Mouse (Mus musculus): ENCODE measurements around the gene Clcf1. TPM values are rescaled to one million over a fixed set of nuclear protein-coding genes. Genes with fewer than 3 reads are reported as not detected.
"Not testable (repeated sequence)": the region's sequence is repeated elsewhere in the genome, so short reads cannot be mapped to it uniquely, and the experiment has no call there.

Clcf1 gene
- polyA plus RNA-seq, 1 experiment from 2014 or later = 5.7 TPM

DNA sequence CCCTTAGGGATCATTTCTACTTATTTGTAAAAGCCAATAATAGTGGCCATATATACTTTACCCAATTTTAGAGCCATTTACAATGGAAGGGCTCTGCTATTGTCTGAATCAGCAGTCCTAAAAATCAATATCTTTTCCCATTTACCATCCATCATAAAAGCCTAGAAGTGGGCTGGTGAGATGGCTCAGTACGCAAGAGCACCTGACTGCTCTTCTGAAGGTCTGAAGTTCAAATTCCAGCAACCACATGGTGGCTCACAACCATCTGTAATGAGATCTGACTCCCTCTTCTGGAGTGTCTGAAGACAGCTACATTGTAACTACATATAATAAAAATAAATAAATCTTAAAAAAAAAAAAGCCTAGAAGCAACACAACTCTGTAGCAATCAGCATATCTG lies 34.6 kb downstream of the Clcf1 start:
- not testable (repeated sequence) for H3K27ac ChIP-seq (ENCODE audit: low read depth, low read length); H3K4me3 ChIP-seq (ENCODE audit: low read length); H3K9me3 ChIP-seq (ENCODE audit: control insufficient read depth, low read length); H3K36me3 ChIP-seq (ENCODE audit: control insufficient read depth, insufficient read depth, low read length); H3K4me1 ChIP-seq (ENCODE audit: control insufficient read depth, insufficient read depth, low read length); H3K27me3 ChIP-seq (ENCODE audit: control insufficient read depth, insufficient read depth, low read length); H3K4me2 ChIP-seq (replicated peaks; ENCODE audit: low read depth, low read length); H3K9ac ChIP-seq (ENCODE audit: low read depth, low read length); ATAC-seq (ENCODE audit: low FRiP score, low TSS enrichment)
- 69% methylated on average over 1 of the region's 1 CpGs for WGBS

DNA sequence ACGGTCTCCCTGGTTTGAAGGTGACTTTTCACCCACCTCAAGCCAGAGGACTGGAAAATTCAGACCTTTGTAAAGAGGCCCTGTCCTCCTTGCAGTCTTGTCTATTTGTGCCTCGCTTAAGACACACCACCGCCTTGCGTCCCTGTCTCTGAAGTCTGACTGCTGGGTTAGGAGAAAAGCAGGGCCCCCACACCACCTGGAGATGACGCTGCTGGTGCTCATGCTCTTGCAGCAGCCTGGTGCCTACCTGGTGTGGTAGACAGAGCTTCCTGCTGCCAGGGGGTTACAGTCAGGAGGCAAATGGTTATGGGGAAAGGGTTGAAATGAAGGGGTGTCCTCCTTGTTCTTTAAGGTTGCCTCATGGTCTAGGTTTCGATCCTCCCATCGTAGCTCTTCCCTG lies 40.2 kb downstream of the Clcf1 start:
- ATAC-seq (ENCODE audit: low FRiP score, low TSS enrichment) = no peak
- no peak overlapping the region for H3K4me2 ChIP-seq (replicated peaks; ENCODE audit: low read depth, low read length)
- H3K36me3 ChIP-seq (ENCODE audit: control insufficient read depth, insufficient read depth, low read length) = no peaks in the 10 kb centered on the region
- H3K27ac ChIP-seq (ENCODE audit: low read depth, low read length) = no peak overlapping the region
- H3K4me1 ChIP-seq (ENCODE audit: control insufficient read depth, insufficient read depth, low read length) = 0 out of 2 replicates have a peak, but pooled peaks cover 3% of the 10 kb centered on the region
- 87% methylated on average over 7 of the region's 7 CpGs for WGBS
- no peaks in the 10 kb centered on the region for H3K9me3 ChIP-seq (ENCODE audit: control insufficient read depth, low read length)
- no peaks in the 10 kb centered on the region; the same call in 1 of the 2 replicates for H3K27me3 ChIP-seq (ENCODE audit: control insufficient read depth, insufficient read depth, low read length)
- no peak overlapping the region for H3K4me3 ChIP-seq (ENCODE audit: low read length)
- no peak overlapping the region for H3K9ac ChIP-seq (ENCODE audit: low read depth, low read length)

DNA sequence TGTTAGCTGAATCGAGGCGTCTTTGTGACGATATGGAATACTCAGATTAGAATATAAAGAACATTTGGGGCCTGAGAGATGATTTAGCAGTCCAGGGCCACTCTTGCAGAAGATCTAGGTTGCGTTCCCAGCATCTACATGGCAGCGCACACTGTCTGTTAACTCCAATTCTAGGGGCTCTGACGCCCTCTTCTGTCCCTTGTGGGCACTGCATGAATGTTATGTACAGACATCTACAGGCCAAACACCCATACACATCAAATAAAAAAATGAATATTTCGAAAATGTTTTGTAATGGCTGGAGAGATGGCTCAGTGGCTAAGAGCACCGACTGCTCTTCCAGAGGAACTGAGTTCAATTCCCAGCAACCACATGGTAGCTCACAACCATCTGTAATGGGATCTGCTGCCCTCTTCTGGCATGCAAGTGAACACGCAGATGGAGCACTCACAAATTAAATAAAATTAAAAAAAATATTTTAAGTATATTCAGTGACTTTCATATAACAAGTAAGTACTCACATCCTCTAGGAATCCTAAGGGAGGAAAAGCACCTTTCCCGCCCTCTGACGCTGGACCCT lies 41.6 kb downstream of the Clcf1 start:
- ATAC-seq (ENCODE audit: low FRiP score, low TSS enrichment) = no peak
- 78% methylated on average over 11 of the region's 11 CpGs for WGBS
- no peaks in the 10 kb centered on the region for H3K27me3 ChIP-seq (ENCODE audit: control insufficient read depth, insufficient read depth, low read length)
- no peaks in the 10 kb centered on the region for H3K9me3 ChIP-seq (ENCODE audit: control insufficient read depth, low read length)
- no peak overlapping the region for H3K4me2 ChIP-seq (replicated peaks; ENCODE audit: low read depth, low read length)
- no peak overlapping the region for H3K4me3 ChIP-seq (ENCODE audit: low read length)
- H3K9ac ChIP-seq (ENCODE audit: low read depth, low read length) = no peak overlapping the region
- 0 out of 2 replicates have a peak, but pooled peaks cover 3% of the 10 kb centered on the region for H3K4me1 ChIP-seq (ENCODE audit: control insufficient read depth, insufficient read depth, low read length)
- H3K27ac ChIP-seq (ENCODE audit: low read depth, low read length) = no peak overlapping the region
- no peaks in the 10 kb centered on the region for H3K36me3 ChIP-seq (ENCODE audit: control insufficient read depth, insufficient read depth, low read length)

DNA sequence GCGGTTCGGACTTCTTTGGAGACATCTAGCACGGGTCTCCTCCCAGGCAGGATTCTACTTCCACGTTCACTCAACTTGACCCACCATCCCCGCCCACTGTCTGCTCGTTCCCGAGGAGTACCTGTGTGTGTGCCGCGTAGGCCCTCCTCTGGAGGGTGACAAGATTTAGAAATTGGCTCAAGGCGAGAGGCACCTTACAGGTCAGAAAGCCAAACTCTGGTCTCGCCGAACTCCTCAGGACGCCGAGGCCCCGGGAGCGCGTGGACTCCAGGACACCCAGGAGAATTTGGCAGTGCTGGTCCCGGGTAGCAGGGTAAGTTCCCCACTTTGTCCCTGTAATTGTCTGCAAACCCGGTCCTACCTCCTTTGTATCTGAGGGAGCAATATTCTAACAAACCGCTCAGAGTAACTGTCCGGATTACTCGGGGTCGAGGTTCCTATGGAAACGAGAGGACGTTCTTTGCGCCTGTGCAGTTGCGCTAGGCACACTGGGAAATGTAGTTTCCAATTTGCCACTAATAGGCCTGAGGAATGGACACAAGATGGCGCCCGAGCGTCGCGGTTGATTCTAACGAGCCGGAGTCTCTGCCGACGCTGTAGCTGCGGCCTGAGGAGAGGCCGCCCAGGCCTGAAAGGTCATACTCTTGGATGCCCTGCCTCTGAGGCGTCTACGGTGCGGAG lies 43.3 kb downstream of the Clcf1 start:
- Histone ChIP-seq H3K4me1 (ENCODE audit: control insufficient read depth, insufficient read depth, low read length) (0 out of 2 replicates have a peak, but pooled peaks cover 3% of the 10 kb centered on the region), H3K9me3 (ENCODE audit: control insufficient read depth, low read length) (no peaks in the 10 kb centered on the region), H3K27ac (ENCODE audit: low read depth, low read length) (no peak overlapping the region), H3K9ac (ENCODE audit: low read depth, low read length) (peak overlapping the region; percentile 47), H3K36me3 (ENCODE audit: control insufficient read depth, insufficient read depth, low read length) (no peaks in the 10 kb centered on the region), H3K27me3 (ENCODE audit: control insufficient read depth, insufficient read depth, low read length) (no peaks in the 10 kb centered on the region), H3K4me3 (ENCODE audit: low read length) (peak overlapping the region; percentile 68), H3K4me2 (replicated peaks; ENCODE audit: low read depth, low read length) (peak overlapping the region; percentile 85)
- WGBS = under 1% methylated on average over 41 of the region's 41 CpGs
- peak; percentile 93 for ATAC-seq (ENCODE audit: low FRiP score, low TSS enrichment)

DNA sequence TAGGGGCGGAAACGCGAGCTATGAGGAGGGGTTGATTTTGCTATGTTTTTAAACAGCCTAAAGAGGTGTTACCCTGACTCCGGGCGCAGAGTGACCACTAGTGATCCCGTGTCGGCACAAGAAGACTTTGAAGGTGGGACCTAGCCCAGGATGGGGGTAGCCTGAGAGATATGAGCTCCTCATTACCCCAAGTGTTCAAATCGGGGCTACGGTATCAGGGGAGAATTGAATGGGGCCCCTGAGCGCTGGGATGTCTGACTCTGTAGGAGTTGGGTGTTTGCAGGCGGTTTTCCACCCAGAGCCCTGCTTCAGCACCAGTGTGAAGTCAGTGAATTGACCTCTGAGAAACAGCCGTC lies 43.8 kb downstream of the Clcf1 start:
- Histone ChIP-seq H3K27me3 (ENCODE audit: control insufficient read depth, insufficient read depth, low read length) (no peaks in the 10 kb centered on the region), H3K4me2 (replicated peaks; ENCODE audit: low read depth, low read length) (peak overlapping the region; percentile 85), H3K9ac (ENCODE audit: low read depth, low read length) (peak overlapping the region; percentile 42; the same call in 1 of the 2 replicates), H3K9me3 (ENCODE audit: control insufficient read depth, low read length) (no peaks in the 10 kb centered on the region), H3K36me3 (ENCODE audit: control insufficient read depth, insufficient read depth, low read length) (no peaks in the 10 kb centered on the region), H3K27ac (ENCODE audit: low read depth, low read length) (no peak overlapping the region), H3K4me3 (ENCODE audit: low read length) (peak overlapping the region; percentile 68), H3K4me1 (ENCODE audit: control insufficient read depth, insufficient read depth, low read length) (0 out of 2 replicates have a peak, but pooled peaks cover 3% of the 10 kb centered on the region)
- ATAC-seq (ENCODE audit: low FRiP score, low TSS enrichment) = no peak
- 17% methylated on average over 12 of the region's 12 CpGs for WGBS

DNA sequence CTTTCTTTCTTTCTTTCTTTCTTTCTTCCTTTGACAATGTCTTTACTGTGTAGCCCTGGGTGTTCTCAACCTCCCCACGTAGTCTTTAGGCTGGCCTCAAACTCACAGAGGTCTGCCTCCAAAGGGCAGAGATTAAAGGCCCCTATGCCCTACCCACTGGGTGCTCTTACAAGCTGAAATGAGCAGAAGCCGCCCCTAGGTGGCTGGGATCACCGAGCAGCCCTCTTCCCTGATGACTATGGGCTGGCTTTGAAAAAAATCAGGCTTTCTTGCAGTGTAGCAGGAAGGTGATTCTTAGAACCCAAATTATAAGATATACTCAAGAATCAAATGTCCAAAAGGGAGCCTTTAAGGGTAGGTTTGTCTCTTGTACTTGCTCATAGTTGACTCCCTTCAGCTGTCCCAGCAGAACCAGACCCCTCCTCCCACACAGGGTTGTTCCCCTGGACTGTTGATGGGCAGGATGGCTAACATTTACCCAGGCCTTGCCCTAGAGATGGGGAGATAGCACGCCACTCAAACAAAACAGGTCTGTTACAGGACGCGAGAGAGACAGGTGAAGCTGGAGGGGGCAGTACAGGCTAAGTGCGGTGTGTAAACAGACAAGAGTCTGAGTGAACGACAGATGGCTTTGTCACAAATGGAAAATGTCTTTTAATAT lies 47.1 kb downstream of the Clcf1 start:
- 57% methylated on average over 8 of the region's 8 CpGs for WGBS
- H3K27ac ChIP-seq (ENCODE audit: low read depth, low read length) = no peak overlapping the region
- no peak overlapping the region for H3K4me3 ChIP-seq (ENCODE audit: low read length)
- H3K9me3 ChIP-seq (ENCODE audit: control insufficient read depth, low read length) = no peaks in the 10 kb centered on the region
- no peak for ATAC-seq (ENCODE audit: low FRiP score, low TSS enrichment)
- no peaks in the 10 kb centered on the region for H3K27me3 ChIP-seq (ENCODE audit: control insufficient read depth, insufficient read depth, low read length)
- H3K4me1 ChIP-seq (ENCODE audit: control insufficient read depth, insufficient read depth, low read length) = 0 out of 2 replicates have a peak, but pooled peaks cover 3% of the 10 kb centered on the region
- no peak overlapping the region for H3K9ac ChIP-seq (ENCODE audit: low read depth, low read length)
- H3K36me3 ChIP-seq (ENCODE audit: control insufficient read depth, insufficient read depth, low read length) = no peaks in the 10 kb centered on the region
- H3K4me2 ChIP-seq (replicated peaks; ENCODE audit: low read depth, low read length) = no peak overlapping the region

DNA sequence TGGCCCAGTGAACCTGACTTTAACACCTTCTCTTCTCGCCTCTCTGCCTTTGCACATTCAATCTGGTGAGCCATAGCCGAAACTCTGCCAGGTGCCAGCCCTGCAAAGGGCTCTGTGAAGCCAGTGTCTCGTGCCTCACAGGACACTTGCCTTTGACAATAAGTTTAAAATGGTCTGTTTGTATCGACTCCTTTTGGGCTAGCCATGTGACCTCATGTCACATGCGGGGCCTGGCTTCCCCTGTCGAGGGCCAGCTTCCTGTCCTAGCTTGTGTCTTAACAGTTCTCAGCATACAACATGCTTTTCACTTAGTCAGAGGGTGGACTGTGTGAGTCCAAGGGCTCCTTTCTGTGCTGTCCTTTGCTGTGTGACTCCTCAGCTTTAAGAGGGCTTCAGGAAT lies 48.7 kb downstream of the Clcf1 start:
- Histone ChIP-seq H3K9me3 (ENCODE audit: control insufficient read depth, low read length) (no peaks in the 10 kb centered on the region), H3K36me3 (ENCODE audit: control insufficient read depth, insufficient read depth, low read length) (no peaks in the 10 kb centered on the region), H3K4me2 (replicated peaks; ENCODE audit: low read depth, low read length) (no peak overlapping the region), H3K4me1 (ENCODE audit: control insufficient read depth, insufficient read depth, low read length) (0 out of 2 replicates have a peak, but pooled peaks cover 2% of the 10 kb centered on the region), H3K9ac (ENCODE audit: low read depth, low read length) (no peak overlapping the region), H3K4me3 (ENCODE audit: low read length) (no peak overlapping the region), H3K27me3 (ENCODE audit: control insufficient read depth, insufficient read depth, low read length) (0 out of 2 replicates have a peak, but pooled peaks cover 2% of the 10 kb centered on the region), H3K27ac (ENCODE audit: low read depth, low read length) (no peak overlapping the region)
- 64% methylated on average over 6 of the region's 6 CpGs for WGBS
- ATAC-seq (ENCODE audit: low FRiP score, low TSS enrichment) = no peak

DNA sequence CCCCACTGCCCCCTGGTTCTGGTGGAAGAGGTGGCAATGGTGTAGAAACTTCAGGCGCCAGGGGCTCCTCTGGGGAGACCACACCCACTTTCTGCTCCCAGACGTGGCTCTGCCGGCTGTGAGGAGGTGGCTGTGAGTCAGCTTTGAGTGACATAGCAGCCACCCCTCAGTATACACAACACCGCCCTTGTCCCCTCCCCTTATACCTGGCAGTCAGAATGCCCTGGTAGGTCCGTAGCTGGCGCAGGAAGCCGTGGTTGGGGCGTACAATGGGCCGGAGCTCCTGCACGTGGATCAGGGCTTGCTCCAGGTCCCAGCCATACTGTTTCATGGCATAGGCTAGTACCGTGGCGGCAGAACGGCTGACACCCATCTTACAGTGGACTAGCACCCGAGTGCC lies 49.7 kb downstream of the Clcf1 start:
- H3K4me2 ChIP-seq (replicated peaks; ENCODE audit: low read depth, low read length) = no peak overlapping the region
- WGBS = 70% methylated on average over 14 of the region's 14 CpGs

More for the DNA sequence above, 49.7 kb downstream of the Clcf1 start:
- no peaks in the 10 kb centered on the region for H3K4me1 ChIP-seq (ENCODE audit: control insufficient read depth, insufficient read depth, low read length)
- no peak overlapping the region for H3K27ac ChIP-seq (ENCODE audit: low read depth, low read length)
- no peak for ATAC-seq (ENCODE audit: low FRiP score, low TSS enrichment)
- no peak overlapping the region for H3K4me3 ChIP-seq (ENCODE audit: low read length)
- 0 out of 2 replicates have a peak, but pooled peaks cover 5% of the 10 kb centered on the region for H3K27me3 ChIP-seq (ENCODE audit: control insufficient read depth, insufficient read depth, low read length)
- no peaks in the 10 kb centered on the region for H3K9me3 ChIP-seq (ENCODE audit: control insufficient read depth, low read length)
- no peaks in the 10 kb centered on the region for H3K36me3 ChIP-seq (ENCODE audit: control insufficient read depth, insufficient read depth, low read length)
- H3K9ac ChIP-seq (ENCODE audit: low read depth, low read length) = no peak overlapping the region
